Mouse (Mus musculus): Measurements from ENCODE around the gene Duox1. TPM values are rescaled to one million over a fixed set of nuclear protein-coding genes. Genes with fewer than 3 reads are reported as not detected.

The Duox1 gene
- polyA plus RNA-seq, 1 experiment from 2014 or later: 0.36 TPM

- Histone ChIP-seq H3K9me3 (ENCODE audit: control insufficient read depth, low read depth, low read length) (no peaks in the 10 kb centered on the region), H3K27ac (ENCODE audit: low read length) (no peak overlapping the region), H3K36me3 (ENCODE audit: control insufficient read depth, insufficient read depth, low read length) (no peaks in the 10 kb centered on the region), H3K9ac (replicated peaks; ENCODE audit: low read depth, low read length) (no peak overlapping the region), H3K27me3 (ENCODE audit: control insufficient read depth, insufficient read depth, low read length) (peaks cover 40% of the 10 kb centered on the region), H3K4me3 (ENCODE audit: low read depth, low read length) (no peak overlapping the region), H3K4me2 (replicated peaks; ENCODE audit: low read depth, low read length) (no peak overlapping the region), H3K4me1 (ENCODE audit: control insufficient read depth, insufficient read depth, low read length) (peaks cover 7% of the 10 kb centered on the region; the same call in 1 of the 2 replicates)
- ATAC-seq (ENCODE audit: insufficient number of reproducible peaks, insufficient read depth, low FRiP score, low read depth): no peak
- 83% methylated on average over 16 of the region's 16 CpGs for WGBS
These were observed 10.2 kb upstream of the Duox1 start for GRCm38 (mm10) chr2:122305097-122305892.

DNA sequence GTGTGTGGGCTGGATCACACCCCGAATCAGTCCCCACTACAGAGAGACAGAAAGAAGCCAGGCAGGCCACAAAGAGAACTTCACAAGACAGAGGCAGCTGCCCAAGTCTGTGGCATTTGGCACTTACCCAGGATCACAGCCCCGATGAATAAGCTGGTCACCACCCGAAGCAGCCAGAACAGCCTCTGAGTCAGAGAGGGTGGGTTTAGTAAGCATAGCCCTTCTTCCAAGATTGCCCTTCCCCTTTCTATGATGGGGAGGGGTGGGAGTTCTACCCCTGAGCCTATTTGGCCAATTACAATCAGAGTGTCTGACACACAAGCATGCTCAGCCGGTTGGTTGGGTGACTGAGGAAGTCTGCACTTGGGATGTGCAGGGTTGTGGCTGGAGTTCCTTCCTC, 9.3 kb upstream of the Duox1 start:
- ATAC-seq (ENCODE audit: insufficient number of reproducible peaks, insufficient read depth, low FRiP score, low read depth): no peak
- Histone ChIP-seq H3K27me3 (ENCODE audit: control insufficient read depth, insufficient read depth, low read length) (peaks cover 34% of the 10 kb centered on the region), H3K9me3 (ENCODE audit: control insufficient read depth, low read depth, low read length) (no peaks in the 10 kb centered on the region), H3K4me3 (ENCODE audit: low read depth, low read length) (no peak overlapping the region), H3K27ac (ENCODE audit: low read length) (no peak overlapping the region), H3K4me1 (ENCODE audit: control insufficient read depth, insufficient read depth, low read length) (peaks cover 4% of the 10 kb centered on the region; the same call in 1 of the 2 replicates), H3K4me2 (replicated peaks; ENCODE audit: low read depth, low read length) (no peak overlapping the region), H3K9ac (replicated peaks; ENCODE audit: low read depth, low read length) (no peak overlapping the region), H3K36me3 (ENCODE audit: control insufficient read depth, insufficient read depth, low read length) (no peaks in the 10 kb centered on the region)
- 29% methylated on average over 4 of the region's 4 CpGs for WGBS

DNA sequence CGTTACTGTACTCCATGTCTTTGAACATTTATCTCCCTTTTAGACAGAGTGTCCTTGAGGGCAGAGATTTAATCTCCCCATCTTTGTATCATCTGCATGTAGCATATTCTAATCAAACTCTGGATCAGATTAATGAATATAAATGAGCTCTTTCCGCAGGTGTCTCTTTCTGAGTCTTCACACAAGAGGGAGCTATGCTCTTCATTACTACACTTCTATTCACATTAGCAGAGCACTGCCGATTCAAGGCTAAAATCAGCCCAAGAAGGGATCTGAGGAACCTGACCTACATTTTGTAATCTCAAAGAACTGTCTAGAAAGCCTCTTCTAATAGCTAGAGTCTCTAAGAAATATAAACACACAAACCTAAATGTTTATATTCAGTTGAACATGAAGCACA, 5.8 kb upstream of the Duox1 start:
- Histone ChIP-seq H3K36me3 (ENCODE audit: control insufficient read depth, insufficient read depth, low read length) (no peaks in the 10 kb centered on the region), H3K9ac (replicated peaks; ENCODE audit: low read depth, low read length) (no peak overlapping the region), H3K4me3 (ENCODE audit: low read depth, low read length) (no peak overlapping the region), H3K27me3 (ENCODE audit: control insufficient read depth, insufficient read depth, low read length) (peaks cover 26% of the 10 kb centered on the region), H3K9me3 (ENCODE audit: control insufficient read depth, low read depth, low read length) (no peaks in the 10 kb centered on the region), H3K4me1 (ENCODE audit: control insufficient read depth, insufficient read depth, low read length) (0 out of 2 replicates have a peak, but pooled peaks cover 6% of the 10 kb centered on the region), H3K27ac (ENCODE audit: low read length) (no peak overlapping the region), H3K4me2 (replicated peaks; ENCODE audit: low read depth, low read length) (no peak overlapping the region)
- ATAC-seq (ENCODE audit: insufficient number of reproducible peaks, insufficient read depth, low FRiP score, low read depth): no peak
- 37% methylated on average over 3 of the region's 3 CpGs for WGBS

GRCm38 (mm10) chr2:122311561-122311960, 3.9 kb upstream of the Duox1 start:
- Histone ChIP-seq H3K27me3 (ENCODE audit: control insufficient read depth, insufficient read depth, low read length) (peaks cover 21% of the 10 kb centered on the region), H3K36me3 (ENCODE audit: control insufficient read depth, insufficient read depth, low read length) (no peaks in the 10 kb centered on the region), H3K4me1 (ENCODE audit: control insufficient read depth, insufficient read depth, low read length) (0 out of 2 replicates have a peak, but pooled peaks cover 6% of the 10 kb centered on the region), H3K27ac (ENCODE audit: low read length) (no peak overlapping the region), H3K9me3 (ENCODE audit: control insufficient read depth, low read depth, low read length) (no peaks in the 10 kb centered on the region), H3K9ac (replicated peaks; ENCODE audit: low read depth, low read length) (no peak overlapping the region), H3K4me3 (ENCODE audit: low read depth, low read length) (no peak overlapping the region), H3K4me2 (replicated peaks; ENCODE audit: low read depth, low read length) (no peak overlapping the region)
- no peak for ATAC-seq (ENCODE audit: insufficient number of reproducible peaks, insufficient read depth, low FRiP score, low read depth)
- WGBS: 52% methylated on average over 2 of the region's 2 CpGs

- Histone ChIP-seq H3K36me3 (ENCODE audit: control insufficient read depth, insufficient read depth, low read length) (no peaks in the 10 kb centered on the region), H3K4me1 (ENCODE audit: control insufficient read depth, insufficient read depth, low read length) (0 out of 2 replicates have a peak, but pooled peaks cover 6% of the 10 kb centered on the region), H3K27me3 (ENCODE audit: control insufficient read depth, insufficient read depth, low read length) (peaks cover 20% of the 10 kb centered on the region), H3K4me3 (ENCODE audit: low read depth, low read length) (peak overlapping the region; percentile 19), H3K27ac (ENCODE audit: low read length) (no peak overlapping the region), H3K9ac (replicated peaks; ENCODE audit: low read depth, low read length) (no peak overlapping the region), H3K9me3 (ENCODE audit: control insufficient read depth, low read depth, low read length) (no peaks in the 10 kb centered on the region), H3K4me2 (replicated peaks; ENCODE audit: low read depth, low read length) (peak overlapping the region; percentile 43)
- 0 out of 2 replicates have a peak, but pooled peaks have one; percentile 42 for ATAC-seq (ENCODE audit: insufficient number of reproducible peaks, insufficient read depth, low FRiP score, low read depth)
- 4% methylated on average over 27 of the region's 27 CpGs for WGBS
These were observed 2.6 kb upstream of the Duox1 start for GRCm38 (mm10) chr2:122312722-122313417.

DNA sequence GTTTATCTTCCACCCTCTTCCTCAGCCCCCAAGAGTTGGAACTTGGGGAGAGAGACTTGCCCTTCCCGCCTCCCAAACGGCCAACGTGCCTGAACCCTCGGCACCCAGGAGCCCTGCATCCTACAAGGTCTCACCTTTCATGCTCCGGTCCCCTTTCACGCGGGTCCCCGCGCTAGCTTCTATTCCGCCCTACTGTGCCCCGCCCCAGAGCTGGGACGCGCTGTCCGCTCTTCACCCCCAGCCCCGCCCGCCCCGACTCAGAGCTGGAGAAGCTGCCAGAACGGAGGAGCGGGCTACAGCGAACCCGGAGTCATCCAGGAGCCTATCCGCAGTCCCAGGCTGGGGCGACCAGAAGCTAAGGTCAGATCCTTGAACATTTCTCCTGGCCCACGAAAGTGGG, 1.9 kb upstream of the Duox1 start, which contains the start of gene Duoxa1:
Gene Duoxa1, minus strand, starts transcription at position 195 of the 400 bp plus-strand sequence.
- Histone ChIP-seq H3K4me3 (ENCODE audit: low read depth, low read length) (peak within 1 kb of the TSS; percentile 19), H3K9me3 (ENCODE audit: control insufficient read depth, low read depth, low read length) (no peaks in the 10 kb centered on the region), H3K27me3 (ENCODE audit: control insufficient read depth, insufficient read depth, low read length) (peaks cover 22% of the 10 kb centered on the region), H3K9ac (replicated peaks; ENCODE audit: low read depth, low read length) (no peak within 1 kb of the TSS), H3K27ac (ENCODE audit: low read length) (no peak within 1 kb of the TSS), H3K4me2 (replicated peaks; ENCODE audit: low read depth, low read length) (peak within 1 kb of the TSS; percentile 43), H3K36me3 (ENCODE audit: control insufficient read depth, insufficient read depth, low read length) (no peaks in the 10 kb centered on the region), H3K4me1 (ENCODE audit: control insufficient read depth, insufficient read depth, low read length) (0 out of 2 replicates have a peak, but pooled peaks cover 6% of the 10 kb centered on the region)
- 0 out of 2 replicates have a peak, but pooled peaks have one; percentile 56 for ATAC-seq (ENCODE audit: insufficient number of reproducible peaks, insufficient read depth, low FRiP score, low read depth)
- WGBS: 1% methylated on average over 24 of the region's 24 CpGs

GRCm38 (mm10) chr2:122317384-122317783, 1.9 kb downstream of the Duox1 start:
- Histone ChIP-seq H3K36me3 (ENCODE audit: control insufficient read depth, insufficient read depth, low read length) (no peaks in the 10 kb centered on the region), H3K4me3 (ENCODE audit: low read depth, low read length) (no peak overlapping the region), H3K9me3 (ENCODE audit: control insufficient read depth, low read depth, low read length) (no peaks in the 10 kb centered on the region), H3K4me1 (ENCODE audit: control insufficient read depth, insufficient read depth, low read length) (0 out of 2 replicates have a peak, but pooled peaks cover 6% of the 10 kb centered on the region), H3K27me3 (ENCODE audit: control insufficient read depth, insufficient read depth, low read length) (peaks cover 22% of the 10 kb centered on the region), H3K27ac (ENCODE audit: low read length) (no peak overlapping the region), H3K9ac (replicated peaks; ENCODE audit: low read depth, low read length) (no peak overlapping the region), H3K4me2 (replicated peaks; ENCODE audit: low read depth, low read length) (no peak overlapping the region)
- WGBS: 68% methylated on average over 4 of the region's 4 CpGs
- ATAC-seq (ENCODE audit: insufficient number of reproducible peaks, insufficient read depth, low FRiP score, low read depth): no peak

DNA sequence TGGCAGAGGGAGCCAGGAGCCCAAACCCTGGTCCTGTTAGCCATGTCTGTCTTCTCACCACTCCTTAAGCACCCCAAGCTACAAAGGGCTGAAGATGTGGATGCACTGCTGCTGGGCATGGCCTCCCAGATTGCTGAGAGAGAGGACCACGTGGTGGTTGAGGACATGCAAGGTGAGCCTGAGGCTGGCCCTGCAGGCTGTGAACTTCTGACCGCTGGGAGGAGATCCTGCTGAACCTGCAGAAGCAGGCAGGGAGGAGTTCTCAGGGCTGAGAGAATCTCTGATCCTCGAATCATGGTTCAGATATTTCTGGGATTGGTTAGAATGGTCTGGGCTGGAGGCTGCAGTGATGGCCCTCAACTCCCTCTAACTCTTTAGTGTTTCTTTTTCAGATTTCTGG, 8.5 kb downstream of the Duox1 start:
- no peak overlapping the region for H3K9ac ChIP-seq (replicated peaks; ENCODE audit: low read depth, low read length)
- H3K4me3 ChIP-seq (ENCODE audit: low read depth, low read length): no peak overlapping the region
- WGBS: 43% methylated on average over 3 of the region's 3 CpGs
- H3K27ac ChIP-seq (ENCODE audit: low read length): no peak overlapping the region
- H3K27me3 ChIP-seq (ENCODE audit: control insufficient read depth, insufficient read depth, low read length): no peaks in the 10 kb centered on the region
- ATAC-seq (ENCODE audit: insufficient number of reproducible peaks, insufficient read depth, low FRiP score, low read depth): no peak
- no peak overlapping the region for H3K4me2 ChIP-seq (replicated peaks; ENCODE audit: low read depth, low read length)
- no peaks in the 10 kb centered on the region for H3K4me1 ChIP-seq (ENCODE audit: control insufficient read depth, insufficient read depth, low read length)
- H3K36me3 ChIP-seq (ENCODE audit: control insufficient read depth, insufficient read depth, low read length): no peaks in the 10 kb centered on the region
- H3K9me3 ChIP-seq (ENCODE audit: control insufficient read depth, low read depth, low read length): no peaks in the 10 kb centered on the region

All from stomach, embryonic 14.5 days (tissue).